Mouse (Mus musculus) layer of hippocampus, adult 2 months (tissue): ENCODE measurements around the gene Zfp433. TPM values are rescaled to one million over a fixed set of nuclear protein-coding genes. Genes with fewer than 3 reads are reported as not detected.
"Not testable (repeated sequence)": the region's sequence is repeated elsewhere in the genome, so short reads cannot be mapped to it uniquely, and the experiment has no call there.

Experiments used
- DNase-seq, 2 experiments: peaks; one replicate each; pipeline ENCODE4 v3.0.0; 2022; ENCODE audit warnings: low spot score in 2 of 2
- H3K27ac ChIP-seq: fragments of 200-600 bp; 2 replicates; pipeline ENCODE4 v1.8.1; 2022
- H3K4me3 ChIP-seq: fragments of 200-600 bp; 2 replicates; pipeline ENCODE4 v1.8.1; 2022; ENCODE audit warnings: mild to moderate bottlenecking
- CTCF ChIP-seq: fragments of 200-600 bp; conservative IDR thresholded peaks from 2 replicates; pipeline ENCODE4 v1.8.1; 2022; ENCODE audit warnings: antibody characterized with exemption, mild to moderate bottlenecking, moderate library complexity
- long read RNA-seq, 2 experiments: library from polyadenylated mRNA; stranded (forward); transcript quantifications; one replicate each; pipeline ENCODE4 v2.0.0; 2021; ENCODE audit warnings: borderline mapping rate in 2 of 2
- total RNA-seq, 2 experiments: library from RNA; stranded (reverse); gene quantifications; 2 replicates each; pipeline ENCODE4 v1.2.3; 2021

Gene Zfp433
- total RNA-seq: 10 to 100 TPM in 1 of 2 experiments, 1 to 10 TPM in 1; 9.0 to 12.3 TPM
- long read RNA-seq, experiment 1, partial matches to known transcripts: 0 of 2 reads
- long read RNA-seq, experiment 1, other reads (novel, unspliced or antisense): 1 of 2 reads
- long read RNA-seq, experiment 2, partial matches to known transcripts: 0 of 1 reads
- long read RNA-seq, experiment 2, other reads (novel, unspliced or antisense): 0 of 1 reads

GRCm38 (mm10) chr10:81704531-81705301 lies at the start of gene Zfp433:
TSS of gene Zfp433 (plus strand) at chr10:81704825.
- not testable (repeated sequence) for H3K27ac ChIP-seq, H3K4me3 ChIP-seq, DNase-seq

- Histone ChIP-seq H3K4me3 (no peak overlapping the region), H3K27ac (no peak overlapping the region)
- no peak for DNase-seq
- TF ChIP-seq CTCF: no peak
Measured at GRCm38 (mm10) chr10:81655178-81655577, 49.4 kb upstream of the Zfp433 start.

GRCm38 (mm10) chr10:81656174-81656573 lies 48.5 kb upstream of the Zfp433 start:
- DNase-seq: no peak
- Histone ChIP-seq H3K27ac (no peak overlapping the region), H3K4me3 (no peak overlapping the region)
- TF ChIP-seq CTCF: no peak

GRCm38 (mm10) chr10:81687114-81687513 lies 17.5 kb upstream of the Zfp433 start:
- DNase-seq, H3K4me3 ChIP-seq, H3K27ac ChIP-seq: not testable (repeated sequence)

- H3K4me3 ChIP-seq, H3K27ac ChIP-seq, DNase-seq: not testable (repeated sequence)
Measured at GRCm38 (mm10) chr10:81770506-81771403, 66.1 kb downstream of the Zfp433 start, which contains the start of gene Gm3055. TSS of gene Gm3055 (minus strand) at chr10:81771161.

GRCm38 (mm10) chr10:81771404-81771777 lies 66.8 kb downstream of the Zfp433 start:
- not testable (repeated sequence) for DNase-seq, H3K4me3 ChIP-seq, H3K27ac ChIP-seq

Other genes with a start within 250 kb of the Zfp433 start
- 10 to 100 TPM; 60.0 to 60.1 TPM for gene Nfic, start 249.2 kb upstream of the Zfp433 start, total RNA-seq
- 100 to 1,000 TPM; 286 to 287 TPM for gene Celf5, start 222.1 kb upstream of the Zfp433 start, total RNA-seq
- 10 to 100 TPM; 83.1 to 93.5 TPM for gene Ncln, start 208.4 kb upstream of the Zfp433 start, total RNA-seq
- under 1 TPM; 0.39 to 0.95 TPM for gene S1pr4, start 204.7 kb upstream of the Zfp433 start, total RNA-seq
- gene Gna15, start 180.6 kb upstream of the Zfp433 start, total RNA-seq: 1 to 10 TPM; 1.9 to 2.5 TPM
- 100 to 1,000 TPM; 118 to 123 TPM for gene Gna11, start 159.6 kb upstream of the Zfp433 start, total RNA-seq
- gene Aes, start 145.3 kb upstream of the Zfp433 start, total RNA-seq: 100 to 1,000 TPM; 702 to 736 TPM
- gene Tle2, start 130.3 kb upstream of the Zfp433 start, total RNA-seq: 10 to 100 TPM; 34.0 to 46.8 TPM
- gene Tle6, start 103.8 kb upstream of the Zfp433 start, total RNA-seq: 1 to 10 TPM; 4.1 to 5.0 TPM
- 1 to 10 TPM; 4.2 to 5.0 TPM for gene BC025920, start 98.6 kb upstream of the Zfp433 start, total RNA-seq
- gene Sirt6, start 77.0 kb upstream of the Zfp433 start, total RNA-seq: 10 to 100 TPM; 29.7 to 31.4 TPM
- gene Ankrd24, start 76.3 kb upstream of the Zfp433 start, total RNA-seq: 10 to 100 TPM; 33.6 to 38.6 TPM
- gene Gm10778, start 55.8 kb upstream of the Zfp433 start, total RNA-seq: 1 to 10 TPM; 3.6 to 5.0 TPM
- 1 to 10 TPM; 8.2 to 8.4 TPM for gene Gm3055, start 66.3 kb downstream of the Zfp433 start, total RNA-seq
- gene Gm4767, start 107.4 kb downstream of the Zfp433 start, total RNA-seq: 1 to 10 TPM; 2.6 to 3.6 TPM
- gene Gm32687, start 159.1 kb downstream of the Zfp433 start, total RNA-seq: 1 to 10 TPM; 2.7 to 4.0 TPM
- gene Zfp781, start 225.7 kb downstream of the Zfp433 start, total RNA-seq: 1 to 10 TPM; 4.0 to 5.3 TPM